ENCODE assay signal across 8 mouse cellular contexts in the genomic region with DNA sequence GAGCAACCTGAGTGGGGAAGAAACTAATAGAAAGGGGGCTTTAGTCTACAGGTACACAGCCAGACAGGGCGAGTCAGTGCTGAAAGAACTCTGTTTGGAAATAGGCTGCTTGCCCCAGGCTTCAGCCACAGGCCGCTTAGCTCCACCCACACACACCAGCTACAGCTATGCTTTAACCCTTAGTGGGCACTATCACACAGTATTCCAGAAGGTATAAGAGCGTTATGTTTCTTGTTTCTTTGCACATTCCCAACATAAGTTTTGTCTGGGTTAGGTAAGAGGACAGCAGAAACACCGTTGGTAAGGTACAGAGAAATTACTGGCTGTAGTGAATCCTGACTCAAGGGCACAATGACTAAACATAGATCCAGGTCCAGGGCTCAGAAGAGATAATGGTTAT.
DNase-seq lines count a peak whose midpoint lies in the region; ATAC-seq and TF ChIP-seq lines count a peak whose summit lies in the region.

No protein-coding gene starts in this region.

- H3K4me2 ChIP-seq in forebrain, embryonic 12.5 days: peak overlapping the region; percentile 17; the same call in 1 of the 2 replicates
- H3K4me2 ChIP-seq in intestine, embryonic 14.5 days (ENCODE audit: low read length): peak overlapping the region; percentile 61
- peak overlapping the region; percentile 20; the same call in 1 of the 2 replicates for H3K4me2 ChIP-seq in liver, postnatal 0 days (ENCODE audit: low read depth, low read length)

- WGBS in forebrain, embryonic 12.5 days: 7% methylated on average over 4 of the region's 4 CpGs
- 5% methylated on average over 4 of the region's 4 CpGs for WGBS in intestine, embryonic 14.5 days
- 12% methylated on average over 4 of the region's 4 CpGs for WGBS in liver, postnatal 0 days (ENCODE audit: insufficient replicate concordance)
- 34% methylated on average over 4 of the region's 4 CpGs for WGBS in olfactory bulb, adult 2 months

- H3K4me3 ChIP-seq in forebrain, embryonic 12.5 days (replicated peaks): no peak overlapping the region
- no peak overlapping the region for H3K4me3 ChIP-seq in intestine, embryonic 14.5 days (ENCODE audit: low read depth, low read length)
- no peak overlapping the region for H3K4me3 ChIP-seq in liver, postnatal 0 days (ENCODE audit: low read depth, low read length)
- H3K4me3 ChIP-seq in olfactory bulb, adult 2 months (ENCODE audit: insufficient read depth, low read depth, low read length): no peak overlapping the region

- no peak for TF ChIP-seq EP300 in liver, postnatal 0 days (IDR thresholded peaks at IDR 0.05; ENCODE audit: low read depth)

- intact Hi-C loops in gastrocnemius, postnatal 14 days (cut with DNase I; ENCODE audit: low total_unique reads): no loop called here

- DNase-seq in gastrocnemius, postnatal 14 days: peak; percentile 16
- no peak for DNase-seq in gastrocnemius, adult 8-10 months (ENCODE audit: low spot score in 2 of 2)
- DNase-seq in c-Kit-positive CD71-positive TER-119-negative erythroid progenitor cells, embryonic 14.5 days (ENCODE audit: low read depth): peak; percentile 11
- DNase-seq in intestine, embryonic 14.5 days (ENCODE audit: low spot score): no peak
- DNase-seq in liver, postnatal 0 days: peak; percentile 48
- no peak for DNase-seq in urinary bladder, postnatal 36 days (ENCODE audit: low spot score in 2 of 2)

- H3K27ac ChIP-seq in forebrain, embryonic 12.5 days: no peak overlapping the region
- no peak overlapping the region for H3K27ac ChIP-seq in intestine, embryonic 14.5 days (ENCODE audit: low read depth)
- H3K27ac ChIP-seq in liver, postnatal 0 days (ENCODE audit: low read depth): no peak overlapping the region
- 0 out of 2 replicates have a peak overlapping the region, but pooled peaks have one; percentile 14 for H3K27ac ChIP-seq in olfactory bulb, adult 2 months (ENCODE audit: insufficient read depth, low read depth, low read length)

- H3K4me1 ChIP-seq in forebrain, embryonic 12.5 days: peaks cover 26% of the 10 kb centered on the region
- peaks cover 22% of the 10 kb centered on the region for H3K4me1 ChIP-seq in intestine, embryonic 14.5 days (replicated peaks; ENCODE audit: control insufficient read depth, insufficient read depth, low read length)
- H3K4me1 ChIP-seq in liver, postnatal 0 days (ENCODE audit: insufficient read depth): peaks cover 19% of the 10 kb centered on the region; the same call in 1 of the 2 replicates
- H3K4me1 ChIP-seq in olfactory bulb, adult 2 months (ENCODE audit: control insufficient read depth, insufficient read depth, low read length): peaks cover 8% of the 10 kb centered on the region

- no peak for TF ChIP-seq POLR2A in olfactory bulb, adult 2 months (IDR thresholded peaks at IDR 0.05; ENCODE audit: insufficient read depth, low read depth, low read length)

- no peak for TF ChIP-seq CTCF in liver, postnatal 0 days (IDR thresholded peaks at IDR 0.05; ENCODE audit: low read depth)
- no peak for TF ChIP-seq CTCF in olfactory bulb, adult 2 months (IDR thresholded peaks at IDR 0.05; ENCODE audit: insufficient read depth, low read depth, low read length)

- no peaks in the 10 kb centered on the region for H3K27me3 ChIP-seq in forebrain, embryonic 12.5 days
- H3K27me3 ChIP-seq in intestine, embryonic 14.5 days (replicated peaks; ENCODE audit: control insufficient read depth, insufficient read depth, low read length): no peaks in the 10 kb centered on the region
- H3K27me3 ChIP-seq in liver, postnatal 0 days (ENCODE audit: insufficient read depth, low read length): no peaks in the 10 kb centered on the region

- no peaks in the 10 kb centered on the region for H3K36me3 ChIP-seq in forebrain, embryonic 12.5 days (replicated peaks)
- H3K36me3 ChIP-seq in intestine, embryonic 14.5 days (ENCODE audit: control insufficient read depth, insufficient read depth, low read length): no peaks in the 10 kb centered on the region
- H3K36me3 ChIP-seq in liver, postnatal 0 days (replicated peaks; ENCODE audit: insufficient read depth, low read length): no peaks in the 10 kb centered on the region

- no peak overlapping the region for H3K9ac ChIP-seq in forebrain, embryonic 12.5 days
- H3K9ac ChIP-seq in intestine, embryonic 14.5 days (ENCODE audit: low read length): no peak overlapping the region
- H3K9ac ChIP-seq in liver, postnatal 0 days (replicated peaks): no peak overlapping the region

- peak; percentile 70 for ATAC-seq in forebrain, embryonic 12.5 days (ENCODE audit: low FRiP score)
- no peak for ATAC-seq in intestine, embryonic 14.5 days (replicated peaks; ENCODE audit: low FRiP score, low TSS enrichment, low read depth)
- peak; percentile 30; the same call in 1 of the 2 replicates for ATAC-seq in liver, postnatal 0 days

- no peaks in the 10 kb centered on the region for H3K9me3 ChIP-seq in forebrain, embryonic 12.5 days
- no peaks in the 10 kb centered on the region for H3K9me3 ChIP-seq in intestine, embryonic 14.5 days (ENCODE audit: control insufficient read depth, low read length)
- no peaks in the 10 kb centered on the region for H3K9me3 ChIP-seq in liver, postnatal 0 days (ENCODE audit: low read length)

Comparison
In these comparisons a context has a peak if more than half of its experiments do, and no peak if none do; other contexts are left out.
1. DNase-seq: peak in gastrocnemius, postnatal 14 days (single experiment), c-Kit-positive CD71-positive TER-119-negative erythroid progenitor cells, embryonic 14.5 days (single experiment) and liver, postnatal 0 days (single experiment); none in gastrocnemius, adult 8-10 months (0 of 2), intestine, embryonic 14.5 days (single experiment) and urinary bladder, postnatal 36 days (0 of 2).
2. Peak in every context shown above with its lines, with median percentiles within 50 percentile points of each other: H3K4me2 ChIP-seq.